In genomic region chr7:101938348-101938747, GRCm38 (mm10) we compare ENCODE assay signal across 20 mouse cellular contexts. TPM values are rescaled to one million over a fixed set of nuclear protein-coding genes. Genes with fewer than 3 reads are reported as not detected.
A peak's percentile ranks its signal among the peaks of the same experiment; 100 is the strongest.
DNase-seq lines count a peak whose midpoint lies in the region; ATAC-seq and TF ChIP-seq lines count a peak whose summit lies in the region.
"Had no signal": no experiment of that assay in that cellular context is flagged by ENCODE, and none has a peak within 500 bp of the region (broad histone marks: within the 10 kb centered on the region; RNA-seq: fewer than 3 reads in every experiment).

No protein-coding gene starts in this region.

- ATAC-seq in cerebellum, adult (ENCODE audit: insufficient number of reproducible peaks, low FRiP score, low TSS enrichment), result no peak
- ATAC-seq in midbrain, embryonic 15.5 days (replicated peaks), result no peak
- ATAC-seq: CD4-positive, CD25-positive, alpha-beta regulatory T cell, adult 4 months; forebrain, embryonic 15.5 days; hindbrain, postnatal 0 days had no signal

- 82% methylated on average over 2 of the region's 2 CpGs for WGBS in midbrain, embryonic 15.5 days
- whole genome bisulfite sequencing in midbrain, embryonic 10.5 days, result 91% methylated on average over 2 of the region's 2 CpGs

- H3K4me2 ChIP-seq in midbrain, embryonic 15.5 days, result no peak overlapping the region
- H3K4me2 ChIP-seq: embryonic facial prominence, embryonic 12.5 days; forebrain, embryonic 15.5 days; heart, embryonic 11.5 days; heart, embryonic 15.5 days; hindbrain, embryonic 13.5 days had no signal

- no peak overlapping the region for H3K9ac ChIP-seq in midbrain, embryonic 15.5 days
- H3K9ac ChIP-seq: embryonic facial prominence, embryonic 12.5 days; forebrain, embryonic 15.5 days; heart, embryonic 15.5 days; hindbrain, embryonic 13.5 days had no signal

- H3K4me3 ChIP-seq in layer of hippocampus, adult 2 months, result no peak overlapping the region
- H3K4me3 ChIP-seq in midbrain, embryonic 15.5 days, result no peak overlapping the region
- no peak overlapping the region for H3K4me3 ChIP-seq in midbrain, embryonic 10.5 days
- H3K4me3 ChIP-seq: embryonic facial prominence, embryonic 12.5 days; forebrain, embryonic 15.5 days; heart, adult 2 months; heart, embryonic 15.5 days; hindbrain, embryonic 13.5 days had no signal

- no peaks in the 10 kb centered on the region for H3K27me3 ChIP-seq in midbrain, embryonic 15.5 days (replicated peaks)
- no peaks in the 10 kb centered on the region for H3K27me3 ChIP-seq in midbrain, embryonic 10.5 days (ENCODE audit: low read depth, poor library complexity, severe bottlenecking)
- H3K27me3 ChIP-seq: embryonic facial prominence, embryonic 12.5 days; forebrain, embryonic 15.5 days; heart, embryonic 15.5 days; hindbrain, embryonic 13.5 days had no signal

- peaks cover 26% of the 10 kb centered on the region for H3K4me1 ChIP-seq in midbrain, embryonic 15.5 days
- H3K4me1 ChIP-seq in midbrain, embryonic 10.5 days, result peaks cover 22% of the 10 kb centered on the region

- TF ChIP-seq CTCF in layer of hippocampus, adult 2 months (conservative IDR thresholded peaks at IDR 0.05), result no peak

- peak overlapping the region; percentile 39; the same call in 1 of the 2 replicates for H3K27ac ChIP-seq in layer of hippocampus, adult 2 months
- no peak overlapping the region for H3K27ac ChIP-seq in midbrain, embryonic 15.5 days
- H3K27ac ChIP-seq in midbrain, embryonic 10.5 days (replicated peaks), result no peak overlapping the region
- H3K27ac ChIP-seq: embryonic facial prominence, embryonic 12.5 days; forebrain, embryonic 15.5 days; heart, adult 2 months; heart, embryonic 15.5 days; hindbrain, embryonic 13.5 days; hindbrain, postnatal 0 days had no signal

- H3K36me3 ChIP-seq in midbrain, embryonic 15.5 days (replicated peaks), result no peaks in the 10 kb centered on the region
- peaks cover 24% of the 10 kb centered on the region for H3K36me3 ChIP-seq in midbrain, embryonic 10.5 days
- H3K36me3 ChIP-seq: forebrain, embryonic 15.5 days; heart, embryonic 15.5 days; hindbrain, embryonic 13.5 days had no signal

- peak; percentile 32 for DNase-seq in cerebellum, adult 11 months
- DNase-seq in layer of hippocampus, adult 2 months (ENCODE audit: low spot score in 2 of 2), result no peak
- DNase-seq in layer of hippocampus, adult 18-20 months (ENCODE audit: low spot score in 2 of 2), result no peak
- DNase-seq in cerebellum, adult 9-11 months, result peak; percentile 61
- no peak for DNase-seq in midbrain, embryonic 10.5 days (ENCODE audit: low spot score)
- DNase-seq: adrenal gland, postnatal 10 days; B cell, adult 2 months; gastrocnemius, postnatal 10 days; heart, adult 2 months; heart, postnatal 14 days had no signal

- no peaks in the 10 kb centered on the region for H3K9me3 ChIP-seq in midbrain, embryonic 15.5 days
- H3K9me3 ChIP-seq in midbrain, embryonic 10.5 days (replicated peaks), result no peaks in the 10 kb centered on the region
- H3K9me3 ChIP-seq: embryonic facial prominence, embryonic 12.5 days; forebrain, embryonic 15.5 days; heart, embryonic 15.5 days; hindbrain, embryonic 13.5 days had no signal

RNA-seq across cellular contexts. Expression of gene Numa1, which starts 4.4 kb away (rescaled TPM):
- 100 to 1,000 TPM; 114 to 118 TPM for total RNA-seq in layer of hippocampus, adult 2 months (2021)
- 100 to 1,000 TPM; 108 to 119 TPM for total RNA-seq in layer of hippocampus, adult 18-20 months (2021)
- polyA plus RNA-seq in midbrain, embryonic 15.5 days (2015; fragmentation: Nextera tagmentation; extraction: Ambion mirVana), result 50.9 and 53.1 TPM in 2 replicates
- 76.9 and 91.8 TPM in 2 replicates for polyA plus RNA-seq in midbrain, embryonic 10.5 days (2016; fragmentation: Nextera tagmentation; extraction: Ambion mirVana)

RNA-seq across cellular contexts. Expression of gene Lrrc51, which starts 4.7 kb away (rescaled TPM):
- 1 to 10 TPM; 5.4 to 5.9 TPM for total RNA-seq in layer of hippocampus, adult 2 months (2021)
- 1 to 10 TPM; 4.9 to 7.9 TPM for total RNA-seq in layer of hippocampus, adult 18-20 months (2021)
- 9.1 and 11.4 TPM in 2 replicates for polyA plus RNA-seq in midbrain, embryonic 15.5 days (2015; fragmentation: Nextera tagmentation; extraction: Ambion mirVana)
- 10.6 and 12.7 TPM in 2 replicates for polyA plus RNA-seq in midbrain, embryonic 10.5 days (2016; fragmentation: Nextera tagmentation; extraction: Ambion mirVana)

RNA-seq across cellular contexts. Expression of gene Tomt, which starts 32.2 kb away (rescaled TPM):
- total RNA-seq in layer of hippocampus, adult 2 months (2021), result under 1 TPM in 1 of 2 experiments, not detected in 1; 0.20 TPM
- total RNA-seq in layer of hippocampus, adult 18-20 months (2021), result not detected
- 0.29 and 0.54 TPM in 2 replicates for polyA plus RNA-seq in midbrain, embryonic 15.5 days (2015; fragmentation: Nextera tagmentation; extraction: Ambion mirVana)
- 0.37 and 0.87 TPM in 2 replicates for polyA plus RNA-seq in midbrain, embryonic 10.5 days (2016; fragmentation: Nextera tagmentation; extraction: Ambion mirVana)
- total RNA-seq: adrenal gland, postnatal 4 days; gastrocnemius, postnatal 10 days; heart, adult 2 months; heart, postnatal 14 days had no signal
- polyA plus RNA-seq: CD4-positive, CD25-positive, alpha-beta regulatory T cell, adult 4 months; heart, adult 2 months had no signal

RNA-seq across cellular contexts. Expression of gene Lamtor1, which starts 32.6 kb away (rescaled TPM):
- 10 to 100 TPM; 90.2 to 95.6 TPM for total RNA-seq in layer of hippocampus, adult 2 months (2021)
- 10 to 100 TPM; 90.2 to 96.3 TPM for total RNA-seq in layer of hippocampus, adult 18-20 months (2021)
- polyA plus RNA-seq in midbrain, embryonic 15.5 days (2015; fragmentation: Nextera tagmentation; extraction: Ambion mirVana), result 154 and 164 TPM in 2 replicates
- polyA plus RNA-seq in midbrain, embryonic 10.5 days (2016; fragmentation: Nextera tagmentation; extraction: Ambion mirVana), result 164 and 166 TPM in 2 replicates

Comparison
In these comparisons a context has a peak if more than half of its experiments do, and no peak if none do; other contexts are left out.
1. DNase-seq: peak in cerebellum, adult 11 months (single experiment) and cerebellum, adult 9-11 months (single experiment); none in layer of hippocampus, adult 2 months (0 of 2), layer of hippocampus, adult 18-20 months (0 of 2) and midbrain, embryonic 10.5 days (single experiment).